Mouse (Mus musculus): ENCODE measurements around the gene Fcgr4.

GRCm38 (mm10) chr1:171033196-171033595, 14.5 kb downstream of the Fcgr4 start:
- TF ChIP-seq CTCF (IDR thresholded peaks at IDR 0.05; ENCODE audit: low read depth) = no peak
- TF ChIP-seq EP300 (IDR thresholded peaks at IDR 0.05; ENCODE audit: low read depth) = no peak
